Mouse (Mus musculus): ENCODE data around the gene Lmcd1. TPM values are rescaled to one million over a fixed set of nuclear protein-coding genes. Genes with fewer than 3 reads are reported as not detected.
A peak's percentile ranks its signal among the peaks of the same experiment; 100 is the strongest.
"Not testable (repeated sequence)": the region's sequence is repeated elsewhere in the genome, so short reads cannot be mapped to it uniquely, and the experiment has no call there.

The Lmcd1 gene
- polyA plus RNA-seq (2015; fragmentation: Nextera tagmentation; extraction: Ambion mirVana) = 12.2 and 13.4 TPM in 2 replicates

DNA sequence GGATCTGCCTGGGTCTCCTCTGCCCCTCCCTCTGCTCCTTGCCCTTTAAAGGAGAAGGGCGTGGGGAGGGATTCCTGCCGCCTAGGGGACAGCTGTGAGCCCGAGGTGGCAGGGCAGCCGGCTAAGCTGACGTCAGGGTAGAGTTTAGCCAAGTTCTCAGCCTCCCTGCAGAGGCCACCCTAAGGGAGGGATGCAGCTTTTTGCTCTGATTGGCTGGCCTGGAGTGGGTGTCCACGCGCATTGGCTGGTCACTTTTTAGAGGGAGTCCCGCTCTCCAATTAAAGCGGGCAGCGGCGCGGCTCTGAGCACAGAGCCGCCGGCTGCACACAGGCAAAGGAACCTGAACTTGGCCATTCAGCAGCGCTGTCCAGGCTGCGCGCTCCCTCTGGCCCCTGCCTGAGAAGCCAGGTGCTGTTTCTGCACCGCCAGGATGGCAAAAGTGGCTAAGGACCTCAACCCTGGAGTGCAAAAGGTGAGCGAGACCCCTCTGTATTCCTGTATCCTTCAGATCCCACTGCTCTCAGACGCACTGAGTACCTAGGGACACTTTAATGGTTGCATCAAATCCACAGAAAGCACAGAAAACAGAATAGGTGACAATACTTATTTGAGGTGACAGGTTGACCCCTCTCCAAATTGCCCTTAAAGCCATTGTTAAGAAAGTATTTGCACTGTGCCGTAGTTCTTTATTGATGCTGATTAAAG, at the start of gene Lmcd1:
Gene Lmcd1, plus strand, starts transcription at position 258 of the 705 bp plus-strand sequence.
- Histone ChIP-seq H3K27me3 (replicated peaks) (no peaks in the 10 kb centered on the region), H3K9me3 (no peaks in the 10 kb centered on the region), H3K36me3 (no peaks in the 10 kb centered on the region), H3K4me2 (replicated peaks) (peak within 1 kb of the TSS; percentile 69), H3K9ac (peak within 1 kb of the TSS; percentile 21; the same call in 1 of the 2 replicates), H3K27ac (peak within 1 kb of the TSS; percentile 38), H3K4me3 (replicated peaks) (peak within 1 kb of the TSS; percentile 29), H3K4me1 (replicated peaks) (peaks cover 17% of the 10 kb centered on the region)
- WGBS = 3% methylated on average over 21 of the region's 21 CpGs
- peak; percentile 93 for ATAC-seq

DNA sequence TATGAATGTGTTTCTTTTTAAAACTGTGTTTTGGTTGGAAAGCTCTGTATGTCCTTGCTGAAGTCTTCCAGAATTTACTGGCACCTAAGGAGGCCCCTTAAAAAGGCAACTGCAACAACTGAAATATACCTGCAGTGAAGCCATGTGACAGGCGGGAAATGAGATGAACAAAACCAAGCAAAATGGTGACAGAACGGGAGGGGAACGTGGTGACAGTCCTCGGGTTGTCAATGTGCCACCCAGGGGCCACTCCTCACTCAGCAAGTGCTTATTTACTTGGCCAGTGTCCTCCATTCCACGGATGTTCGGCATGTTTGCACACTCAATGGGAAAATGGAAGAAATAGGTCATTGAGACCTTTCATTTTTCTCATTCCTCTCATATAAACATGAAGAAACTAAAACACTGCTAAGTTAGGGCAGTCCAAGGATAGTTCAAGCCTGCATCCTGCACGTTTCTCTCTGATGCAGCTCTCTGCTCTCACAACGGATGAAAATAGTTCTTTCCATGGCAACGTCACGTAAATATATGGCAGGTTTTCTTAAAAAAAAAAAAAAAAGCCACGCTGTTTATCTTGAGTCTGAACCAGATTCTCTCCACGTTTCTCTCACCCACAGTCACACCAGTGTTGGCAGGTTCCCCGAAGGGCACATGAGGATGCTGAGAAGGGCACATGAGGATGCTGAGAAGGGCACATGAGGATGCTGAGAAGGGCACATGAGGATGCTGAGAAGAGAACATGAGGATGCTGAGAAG, 49.5 kb upstream of the Lmcd1 start:
- Histone ChIP-seq H3K27ac (no peak overlapping the region), H3K4me2 (replicated peaks) (no peak overlapping the region), H3K9me3 (no peaks in the 10 kb centered on the region), H3K36me3 (no peaks in the 10 kb centered on the region), H3K27me3 (replicated peaks) (no peaks in the 10 kb centered on the region), H3K9ac (no peak overlapping the region), H3K4me1 (replicated peaks) (no peaks in the 10 kb centered on the region), H3K4me3 (replicated peaks) (no peak overlapping the region)
- no peak for ATAC-seq
- 68% methylated on average over 13 of the region's 13 CpGs for WGBS

DNA sequence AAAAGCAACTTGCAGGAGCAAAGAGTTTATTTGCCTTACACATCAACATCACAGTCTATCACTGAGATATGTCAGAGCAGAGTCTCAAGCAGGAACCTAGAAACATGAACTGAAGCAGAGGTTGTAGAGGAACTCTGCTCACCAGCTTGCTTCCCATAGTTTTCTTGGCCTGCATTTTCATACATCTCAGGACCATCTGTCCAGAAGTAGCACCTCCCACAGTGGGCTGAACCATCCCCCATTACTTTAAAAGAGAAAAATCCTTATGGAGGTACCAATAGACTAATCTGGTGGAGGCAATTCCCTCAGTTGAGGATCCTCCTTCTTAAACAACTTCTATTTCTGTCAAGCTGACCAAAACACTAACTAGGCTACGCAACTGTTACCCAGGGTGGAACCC, 36.8 kb upstream of the Lmcd1 start:
- Histone ChIP-seq H3K27ac (no peak overlapping the region), H3K4me1 (replicated peaks) (no peaks in the 10 kb centered on the region), H3K4me2 (replicated peaks) (no peak overlapping the region), H3K4me3 (replicated peaks) (no peak overlapping the region), H3K9ac (no peak overlapping the region), H3K36me3 (no peaks in the 10 kb centered on the region), H3K9me3 (no peaks in the 10 kb centered on the region), H3K27me3 (replicated peaks) (no peaks in the 10 kb centered on the region)
- 95% methylated on average over 1 of the region's 1 CpGs for WGBS
- no peak for ATAC-seq

DNA sequence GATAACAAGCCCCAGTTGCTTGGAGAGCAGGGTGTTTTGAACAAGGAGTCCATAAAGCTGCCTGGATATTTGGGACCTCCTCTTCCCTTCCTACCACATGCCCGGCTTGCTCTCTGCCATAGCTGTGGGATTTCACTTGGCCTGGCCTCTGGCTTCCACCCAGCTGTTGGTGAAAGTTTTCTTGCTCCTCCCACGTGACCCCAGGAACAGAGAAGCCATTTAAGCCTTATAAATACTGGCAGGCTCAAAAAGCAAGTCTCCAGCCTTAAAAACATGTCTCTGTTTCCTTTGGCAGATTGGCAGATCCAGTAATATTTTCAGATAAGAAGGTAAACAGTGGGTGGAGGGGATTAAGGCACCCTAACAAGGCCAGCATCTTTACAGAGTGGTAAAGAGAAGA, 31.3 kb upstream of the Lmcd1 start:
- Histone ChIP-seq H3K9me3 (no peaks in the 10 kb centered on the region), H3K27ac (no peak overlapping the region), H3K4me1 (replicated peaks) (peaks cover 6% of the 10 kb centered on the region; the same call in 1 of the 2 replicates), H3K4me2 (replicated peaks) (no peak overlapping the region), H3K9ac (no peak overlapping the region), H3K4me3 (replicated peaks) (no peak overlapping the region), H3K36me3 (no peaks in the 10 kb centered on the region), H3K27me3 (replicated peaks) (no peaks in the 10 kb centered on the region)
- no peak for ATAC-seq
- 66% methylated on average over 2 of the region's 2 CpGs for WGBS

DNA sequence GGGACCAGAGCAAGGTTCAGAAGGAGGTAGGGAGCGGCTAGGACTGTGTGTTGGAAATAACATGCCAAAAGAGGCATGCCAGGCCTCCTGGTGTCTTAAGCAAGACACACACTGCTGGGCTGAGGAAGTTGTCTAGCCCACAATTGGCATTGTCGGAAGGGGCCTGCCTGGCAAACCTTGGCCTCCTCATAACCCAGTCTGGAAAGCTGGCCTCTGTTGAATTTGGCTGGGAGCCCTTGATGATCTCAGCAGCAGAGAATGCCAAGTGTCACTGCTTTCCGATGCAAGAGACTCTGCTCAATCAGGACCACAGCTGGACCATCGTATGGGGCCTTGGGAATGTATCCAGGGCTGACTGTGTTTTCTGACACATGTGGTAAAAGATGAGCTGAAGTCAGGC, 27.9 kb upstream of the Lmcd1 start:
- 38% methylated on average over 4 of the region's 4 CpGs for WGBS

DNA sequence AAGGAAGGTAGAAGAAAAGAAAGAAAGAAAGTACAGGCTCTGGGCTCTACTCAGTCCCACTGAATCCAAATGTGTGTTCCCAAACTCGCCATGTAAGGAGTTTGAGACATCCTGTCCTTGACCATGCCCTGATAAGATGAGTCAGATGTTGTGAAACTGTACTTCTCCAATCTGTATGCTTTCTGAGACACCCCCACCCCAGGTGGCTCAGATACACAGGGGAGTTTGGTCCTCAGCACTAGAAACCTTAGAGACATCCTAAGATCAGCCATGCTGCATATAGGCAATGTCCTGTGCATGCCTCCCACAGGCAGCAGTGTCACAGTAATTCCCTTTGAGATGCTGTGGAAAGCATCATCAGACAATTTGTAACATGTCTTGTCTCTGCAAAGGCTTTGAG, 26.9 kb upstream of the Lmcd1 start:
- H3K36me3 ChIP-seq = no peaks in the 10 kb centered on the region
- peaks cover 6% of the 10 kb centered on the region; the same call in 1 of the 2 replicates for H3K4me1 ChIP-seq (replicated peaks)
- H3K4me3 ChIP-seq (replicated peaks) = no peak overlapping the region
- H3K27ac ChIP-seq = no peak overlapping the region
- H3K4me2 ChIP-seq (replicated peaks) = no peak overlapping the region
- H3K9me3 ChIP-seq = no peaks in the 10 kb centered on the region
- H3K9ac ChIP-seq = no peak overlapping the region
- no peaks in the 10 kb centered on the region for H3K27me3 ChIP-seq (replicated peaks)
- WGBS = 86% methylated on average over 1 of the region's 1 CpGs
- no peak for ATAC-seq

More for the DNA sequence above, 27.9 kb upstream of the Lmcd1 start:
- no peak overlapping the region for H3K4me2 ChIP-seq (replicated peaks)
- peak; percentile 65 for ATAC-seq
- H3K36me3 ChIP-seq = no peaks in the 10 kb centered on the region
- H3K9ac ChIP-seq = no peak overlapping the region
- peak overlapping the region; percentile 40; the same call in 1 of the 2 replicates for H3K27ac ChIP-seq
- H3K4me3 ChIP-seq (replicated peaks) = no peak overlapping the region
- no peaks in the 10 kb centered on the region for H3K9me3 ChIP-seq
- no peaks in the 10 kb centered on the region for H3K27me3 ChIP-seq (replicated peaks)
- peaks cover 6% of the 10 kb centered on the region; the same call in 1 of the 2 replicates for H3K4me1 ChIP-seq (replicated peaks)

DNA sequence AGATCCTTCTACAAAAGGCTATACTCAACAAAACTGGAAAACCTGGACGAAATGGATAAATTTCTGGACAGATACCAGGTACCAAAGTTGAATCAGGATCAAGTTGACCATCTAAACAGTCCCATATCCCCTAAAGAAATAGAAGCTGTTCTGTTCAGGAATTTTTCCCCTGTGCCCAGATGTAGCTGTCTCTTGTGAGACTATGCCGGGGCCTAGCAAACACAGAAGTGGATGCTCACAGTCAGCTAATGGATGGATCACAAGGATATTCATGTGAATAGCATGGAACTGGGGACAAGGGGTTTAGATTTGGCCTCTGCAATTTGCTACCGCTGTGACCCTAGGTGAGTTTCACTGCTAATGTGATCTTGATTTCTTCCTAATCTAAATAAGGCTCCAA, 19.6 kb upstream of the Lmcd1 start:
- not testable (repeated sequence) for H3K27ac ChIP-seq; H3K4me1 ChIP-seq (replicated peaks); H3K27me3 ChIP-seq (replicated peaks); H3K9ac ChIP-seq; H3K4me3 ChIP-seq (replicated peaks); H3K36me3 ChIP-seq; H3K9me3 ChIP-seq; ATAC-seq; H3K4me2 ChIP-seq (replicated peaks)
- WGBS = 82% methylated on average over 3 of the region's 3 CpGs

DNA sequence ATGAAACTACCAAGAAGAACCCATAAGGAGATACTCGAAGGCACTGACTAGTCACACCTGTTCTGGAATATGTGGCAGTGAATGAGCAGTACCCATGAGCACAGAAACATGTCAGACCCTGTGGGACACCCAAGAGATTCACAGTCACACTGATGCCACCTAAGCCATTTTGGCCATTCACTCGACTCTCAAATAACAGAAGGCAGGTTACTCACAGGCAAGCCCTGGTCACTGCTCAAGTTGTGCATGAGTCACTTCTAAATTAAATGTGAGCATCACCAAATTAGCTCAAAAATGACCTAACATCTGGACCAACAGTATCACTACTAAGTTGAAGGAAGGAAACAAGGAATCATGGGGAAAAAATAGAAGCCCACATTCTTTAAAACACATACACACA, 18.6 kb upstream of the Lmcd1 start:
- Histone ChIP-seq H3K4me1 (replicated peaks) (no peaks in the 10 kb centered on the region; the same call in 1 of the 2 replicates), H3K27me3 (replicated peaks) (no peaks in the 10 kb centered on the region), H3K9me3 (no peaks in the 10 kb centered on the region), H3K36me3 (no peaks in the 10 kb centered on the region), H3K9ac (no peak overlapping the region), H3K27ac (no peak overlapping the region), H3K4me3 (replicated peaks) (no peak overlapping the region), H3K4me2 (replicated peaks) (no peak overlapping the region)
- ATAC-seq = no peak
- WGBS = 86% methylated on average over 2 of the region's 2 CpGs

DNA sequence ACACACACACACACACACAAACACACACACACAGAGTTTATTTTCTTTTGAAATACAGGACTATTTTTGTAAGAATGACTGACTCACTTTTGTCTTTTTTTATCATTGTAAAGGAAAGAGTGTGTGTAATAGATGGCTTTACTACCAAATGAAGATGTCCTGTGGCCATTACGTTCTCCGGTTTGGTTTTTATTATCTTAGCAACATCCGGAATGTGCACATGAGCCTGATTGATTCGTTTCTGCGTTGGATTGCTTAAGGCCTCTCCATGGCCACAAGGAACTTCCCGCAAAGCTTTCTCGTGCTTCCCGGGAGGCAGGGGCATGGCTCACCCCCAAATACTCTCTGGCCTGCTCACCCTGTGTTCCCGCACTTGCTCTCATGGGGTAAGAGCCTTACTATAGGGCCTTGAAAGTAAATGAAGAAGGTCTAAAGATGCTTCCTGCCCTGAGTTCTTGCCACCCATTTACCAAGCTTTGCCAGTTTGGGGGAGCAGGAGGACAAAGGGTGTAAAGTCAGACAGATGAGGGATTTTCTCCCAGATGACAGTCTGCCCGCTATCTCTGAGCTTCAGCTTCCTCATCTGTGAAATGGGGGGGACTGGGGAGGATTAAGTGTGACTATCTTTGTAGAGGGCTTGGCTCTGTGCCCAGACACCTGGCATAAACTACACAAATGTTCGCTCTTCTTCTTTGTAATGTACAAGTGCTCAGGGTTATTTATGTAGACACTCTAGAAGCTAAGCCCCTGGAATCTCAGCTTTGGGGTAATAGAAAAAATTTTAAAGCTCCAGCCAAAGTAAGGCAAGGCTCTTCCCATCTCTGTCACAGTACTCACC, 18.0 kb upstream of the Lmcd1 start:
- no peaks in the 10 kb centered on the region for H3K9me3 ChIP-seq
- H3K27me3 ChIP-seq (replicated peaks) = no peaks in the 10 kb centered on the region
- H3K36me3 ChIP-seq = no peaks in the 10 kb centered on the region
- no peak overlapping the region for H3K4me3 ChIP-seq (replicated peaks)
- H3K9ac ChIP-seq = no peak overlapping the region
- H3K4me1 ChIP-seq (replicated peaks) = no peaks in the 10 kb centered on the region; the same call in 1 of the 2 replicates
- 51% methylated on average over 11 of the region's 11 CpGs for WGBS
- H3K27ac ChIP-seq = no peak overlapping the region
- no peak overlapping the region for H3K4me2 ChIP-seq (replicated peaks)
- no peak for ATAC-seq

DNA sequence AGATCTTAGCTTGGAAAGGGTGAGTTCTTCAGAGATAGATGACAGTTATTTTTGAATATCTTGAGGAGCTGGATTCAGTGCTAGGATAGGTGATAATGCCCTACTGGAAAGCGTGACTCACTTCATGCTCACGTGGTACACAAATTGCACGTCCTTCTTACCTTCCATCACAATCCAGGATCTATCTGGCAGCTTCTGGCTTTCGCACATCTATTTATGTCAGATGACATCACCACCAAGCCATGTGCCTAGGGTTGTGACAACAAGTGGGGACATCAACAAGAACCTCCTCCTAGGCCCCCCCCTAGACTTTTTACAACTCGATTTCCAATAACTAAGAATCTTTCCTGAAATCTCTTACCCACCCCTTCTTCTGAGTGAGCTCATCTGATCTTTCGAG, 17.0 kb upstream of the Lmcd1 start:
- 85% methylated on average over 6 of the region's 6 CpGs for WGBS
- Histone ChIP-seq H3K4me2 (replicated peaks) (no peak overlapping the region), H3K27ac (no peak overlapping the region), H3K9ac (no peak overlapping the region), H3K9me3 (no peaks in the 10 kb centered on the region), H3K27me3 (replicated peaks) (no peaks in the 10 kb centered on the region), H3K4me3 (replicated peaks) (no peak overlapping the region), H3K36me3 (no peaks in the 10 kb centered on the region), H3K4me1 (replicated peaks) (no peaks in the 10 kb centered on the region; the same call in 1 of the 2 replicates)
- no peak for ATAC-seq

DNA sequence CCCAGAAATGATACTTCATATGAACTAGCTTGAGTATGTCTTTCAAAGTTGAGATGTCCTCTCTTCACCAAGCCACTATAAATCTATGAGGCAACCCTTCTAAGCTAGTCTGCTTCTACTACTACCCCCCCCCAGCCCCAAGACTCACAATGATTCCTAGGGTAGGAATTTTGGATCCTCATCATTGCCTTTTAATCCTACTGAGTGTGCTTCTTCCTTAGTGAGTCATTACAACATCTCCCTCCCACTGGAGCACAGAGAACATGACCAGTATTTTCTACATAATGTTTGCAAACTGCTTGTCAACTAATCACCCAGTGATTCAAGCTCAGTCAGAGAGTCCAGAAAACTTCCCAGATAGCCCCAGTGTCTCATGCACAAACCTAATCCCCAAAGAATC, 12.5 kb upstream of the Lmcd1 start:
- Histone ChIP-seq H3K4me3 (replicated peaks) (no peak overlapping the region), H3K27me3 (replicated peaks) (no peaks in the 10 kb centered on the region), H3K4me1 (replicated peaks) (no peaks in the 10 kb centered on the region; the same call in 1 of the 2 replicates), H3K4me2 (replicated peaks) (no peak overlapping the region), H3K27ac (no peak overlapping the region), H3K36me3 (no peaks in the 10 kb centered on the region), H3K9ac (no peak overlapping the region), H3K9me3 (no peaks in the 10 kb centered on the region)
- ATAC-seq = no peak

DNA sequence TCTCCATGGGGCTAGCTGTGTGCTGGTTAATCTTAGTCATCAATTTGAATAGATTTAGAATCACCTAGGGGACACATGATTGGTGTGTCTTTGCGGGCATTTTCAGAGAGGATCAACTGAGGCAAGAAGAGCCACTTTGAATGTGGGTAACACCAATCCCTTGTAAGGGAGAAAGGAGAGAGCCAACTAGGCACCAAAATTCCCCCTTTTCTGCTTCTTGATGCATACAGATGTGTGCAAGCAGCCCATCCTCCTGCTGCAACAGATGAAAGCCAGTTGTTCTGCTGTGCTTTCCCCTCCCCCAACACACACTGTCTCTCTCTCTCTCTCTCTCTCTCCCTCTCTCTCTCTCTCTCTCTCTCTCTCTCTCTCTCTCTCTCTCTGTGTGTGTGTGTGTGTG, 9.2 kb upstream of the Lmcd1 start:
- no peak overlapping the region for H3K27ac ChIP-seq
- 96% methylated on average over 1 of the region's 1 CpGs for WGBS
- H3K4me1 ChIP-seq (replicated peaks) = no peaks in the 10 kb centered on the region
- H3K9me3 ChIP-seq = no peaks in the 10 kb centered on the region
- H3K27me3 ChIP-seq (replicated peaks) = no peaks in the 10 kb centered on the region
- H3K4me3 ChIP-seq (replicated peaks) = no peak overlapping the region
- H3K9ac ChIP-seq = no peak overlapping the region
- no peaks in the 10 kb centered on the region for H3K36me3 ChIP-seq
- ATAC-seq = no peak
- H3K4me2 ChIP-seq (replicated peaks) = no peak overlapping the region

Data from intestine, embryonic 15.5 days (tissue).